Mouse (Mus musculus) heart, adult 8-10 months (tissue): Measurements from ENCODE around the gene Cdh22. TPM values are rescaled to one million over a fixed set of nuclear protein-coding genes. Genes with fewer than 3 reads are reported as not detected.

Source experiments
- DNase-seq: peaks from one replicate; pipeline ENCODE4 v3.0.0; 2022; ENCODE audit warnings: low spot score
- total RNA-seq, 4 experiments: library from RNA; stranded (reverse); gene quantifications; 2 replicates each; pipeline ENCODE4 v1.2.4; 2022

The Cdh22 gene
- total RNA-seq, 4 experiments from 2014 or later = 0.75 to 2.2 (median 0.99) TPM

GRCm38 (mm10) chr2:165158317-165158716 lies 76.3 kb downstream of the Cdh22 start:
- DNase-seq = no peak

- no peak for DNase-seq
These were observed 76.8 kb downstream of the Cdh22 start for GRCm38 (mm10) chr2:165157900-165158299.

- DNase-seq = peak; percentile 67
These were observed 81.6 kb downstream of the Cdh22 start for GRCm38 (mm10) chr2:165153006-165153405.

- no peak for DNase-seq
These were observed 84.9 kb downstream of the Cdh22 start for GRCm38 (mm10) chr2:165149741-165150140.

- no peak for DNase-seq
These were observed 88.8 kb downstream of the Cdh22 start for GRCm38 (mm10) chr2:165145821-165146220.

- DNase-seq = no peak
These were observed 91.2 kb downstream of the Cdh22 start for GRCm38 (mm10) chr2:165143487-165143886.

- no peak for DNase-seq
These were observed 98.6 kb downstream of the Cdh22 start for GRCm38 (mm10) chr2:165136049-165136448.

- DNase-seq = no peak
These were observed 101.1 kb downstream of the Cdh22 start for GRCm38 (mm10) chr2:165133566-165133965.

- no peak for DNase-seq
These were observed 103.2 kb downstream of the Cdh22 start for GRCm38 (mm10) chr2:165131428-165131827.

GRCm38 (mm10) chr2:165129189-165129588 lies 105.5 kb downstream of the Cdh22 start:
- no peak for DNase-seq

GRCm38 (mm10) chr2:165126896-165127562 lies 107.6 kb downstream of the Cdh22 start:
- DNase-seq = no peak

- DNase-seq = no peak
These were observed 113.3 kb downstream of the Cdh22 start for GRCm38 (mm10) chr2:165121206-165121840.

- no peak for DNase-seq
These were observed 113.9 kb downstream of the Cdh22 start for GRCm38 (mm10) chr2:165120765-165121164.

GRCm38 (mm10) chr2:165113733-165114132 lies 120.9 kb downstream of the Cdh22 start:
- DNase-seq = no peak

- peak; percentile 65 for DNase-seq
These were observed 122.5 kb downstream of the Cdh22 start for GRCm38 (mm10) chr2:165112149-165112548.

- no peak for DNase-seq
These were observed 128.1 kb downstream of the Cdh22 start for GRCm38 (mm10) chr2:165106585-165106984.

- DNase-seq = no peak
These were observed 129.1 kb downstream of the Cdh22 start for GRCm38 (mm10) chr2:165105513-165106079.

GRCm38 (mm10) chr2:165102920-165103319 lies 131.7 kb downstream of the Cdh22 start:
- DNase-seq = no peak

GRCm38 (mm10) chr2:165100749-165101148 lies 133.9 kb downstream of the Cdh22 start:
- DNase-seq = no peak

GRCm38 (mm10) chr2:165098861-165099260 lies 135.8 kb downstream of the Cdh22 start:
- DNase-seq = peak; percentile 10

- no peak for DNase-seq
These were observed 138.3 kb downstream of the Cdh22 start for GRCm38 (mm10) chr2:165096367-165096766.

- DNase-seq = no peak
These were observed 142.3 kb downstream of the Cdh22 start for GRCm38 (mm10) chr2:165092393-165092792.

- DNase-seq = no peak
These were observed 143.2 kb downstream of the Cdh22 start for GRCm38 (mm10) chr2:165091433-165091965.
